Mouse (Mus musculus) liver, postnatal 0 days (tissue): ENCODE measurements around the gene Il19. TPM values are rescaled to one million over a fixed set of nuclear protein-coding genes. Genes with fewer than 3 reads are reported as not detected.

Source experiments
- ATAC-seq: fragments of 200-750 bp; cut with Nextera tagmentation; 2 replicates; pipeline ENCODE4 v1.8.0; 2017; ENCODE audit warnings: mild to moderate bottlenecking, moderate library complexity
- DNase-seq: peaks from one replicate; pipeline ENCODE4 v3.0.0-alpha.2; 2016
- H3K27ac ChIP-seq: fragments of 300-500 bp; sonication (generic); 2 replicates; pipeline ENCODE4 v1.5.1; 2014; ENCODE audit warnings: antibody characterized with exemption, moderate library complexity, mild to moderate bottlenecking, low read depth
- H3K27me3 ChIP-seq: fragments of 300-500 bp; sonication (generic); 2 replicates; pipeline ENCODE4 v1.6.1; 2014; ENCODE audit warnings: low read length, control low read depth, mixed read lengths; ENCODE audit not compliant: insufficient read depth
- H3K36me3 ChIP-seq: fragments of 300-500 bp; sonication (generic); replicated peaks from 2 replicates; pipeline ENCODE4 v1.6.1; 2014; ENCODE audit warnings: mild to moderate bottlenecking, control low read depth, low read length, moderate library complexity, mixed read lengths; ENCODE audit not compliant: insufficient read depth
- H3K4me1 ChIP-seq: fragments of 300-500 bp; sonication (generic); 2 replicates; pipeline ENCODE4 v1.6.1; 2014; ENCODE audit warnings: antibody characterized with exemption, mild to moderate bottlenecking, control low read depth; ENCODE audit not compliant: insufficient read depth
- H3K4me2 ChIP-seq: fragments of 300-500 bp; sonication (generic); 2 replicates; pipeline ENCODE4 v1.6.1; 2014; ENCODE audit warnings: low read depth, mild to moderate bottlenecking, low read length, moderate library complexity, mixed read lengths
- H3K4me3 ChIP-seq: fragments of 300-500 bp; sonication (generic); 2 replicates; pipeline ENCODE4 v1.5.1; 2014; ENCODE audit warnings: low read depth, low read length
- H3K9ac ChIP-seq: fragments of 300-500 bp; sonication (generic); replicated peaks from 2 replicates; pipeline ENCODE4 v1.6.1; 2014; ENCODE audit warnings: mild to moderate bottlenecking, moderate library complexity
- H3K9me3 ChIP-seq: fragments of 300-500 bp; sonication (generic); 2 replicates; pipeline ENCODE4 v1.6.1; 2016; ENCODE audit warnings: mild to moderate bottlenecking, control low read depth, low read length, mixed read lengths
- CTCF ChIP-seq: sonication (generic); IDR thresholded peaks from 2 replicates; pipeline ENCODE4 v1.5.1; 2016; ENCODE audit warnings: antibody characterized with exemption, low read depth
- EP300 ChIP-seq: IDR thresholded peaks from 2 replicates; pipeline ENCODE4 v1.6.1; 2016; ENCODE audit warnings: antibody characterized with exemption, low read depth, mild to moderate bottlenecking
- WGBS: fragments of 180-500 bp; shearing (Covaris S2); extraction: QIAGEN DNeasy Blood & Tissue Kit; methylation state at CpG from one replicate; pipeline ENCODE4 v1.1.7; 2014; ENCODE audit not compliant: insufficient replicate concordance; 5-methylcytosine and 5-hydroxymethylcytosine counted together
- polyA plus RNA-seq: library from polyadenylated mRNA; unstranded; fragments of >200 nt; fragmentation: Nextera tagmentation; extraction: Ambion mirVana; gene quantifications from 2 replicates; pipeline ENCODE4 v1.2.1, GENCODE M21; 2015

Il19 gene
- polyA plus RNA-seq, 1 experiment from 2014 or later, result not detected

GRCm38 (mm10) chr1:130887354-130887753 lies 52.6 kb downstream of the Il19 start, which contains the start of gene Il24:
TSS of gene Il24 (minus strand) at chr1:130887454.
- TF ChIP-seq CTCF, result no peak
- no peak for TF ChIP-seq EP300
- ATAC-seq, result no peak
- no peaks in the 10 kb centered on the region for H3K27me3 ChIP-seq

GRCm38 (mm10) chr1:130883146-130883545 lies 56.8 kb downstream of the Il19 start:
- 77% methylated on average over 4 of the region's 4 CpGs for WGBS
- no peak overlapping the region for H3K4me3 ChIP-seq
- TF ChIP-seq EP300 (no peak), CTCF (no peak)
- DNase-seq (no peak), ATAC-seq (no peak)
- H3K4me1 ChIP-seq, result no peaks in the 10 kb centered on the region
- no peak overlapping the region for H3K27ac ChIP-seq
- no peaks in the 10 kb centered on the region for H3K36me3 ChIP-seq
- no peaks in the 10 kb centered on the region for H3K9me3 ChIP-seq
- H3K9ac ChIP-seq, result no peak overlapping the region
- peaks cover 21% of the 10 kb centered on the region for H3K27me3 ChIP-seq
- no peak overlapping the region for H3K4me2 ChIP-seq

More at GRCm38 (mm10) chr1:130887354-130887753, 52.6 kb downstream of the Il19 start, which contains the start of gene Il24:
- Histone ChIP-seq H3K9ac (no peak within 1 kb of the TSS), H3K4me3 (no peak within 1 kb of the TSS), H3K36me3 (no peaks in the 10 kb centered on the region), H3K4me1 (no peaks in the 10 kb centered on the region), H3K4me2 (no peak within 1 kb of the TSS), H3K9me3 (no peaks in the 10 kb centered on the region), H3K27ac (no peak within 1 kb of the TSS)
- no peak for DNase-seq

Other genes starting within 250 kb of the Il19 start
- 0.07 TPM in 1 of 2 replicates, not detected in the other for gene Gm29427, start 224.3 kb downstream of the Il19 start, polyA plus RNA-seq
- 17.3 and 20.3 TPM in 2 replicates for gene Yod1, start 222.8 kb downstream of the Il19 start, polyA plus RNA-seq
- 2.0 and 2.6 TPM in 2 replicates for gene Pfkfb2, start 210.9 kb downstream of the Il19 start, polyA plus RNA-seq
- 1.1 and 1.4 TPM in 2 replicates for gene AA986860, start 208.1 kb downstream of the Il19 start, polyA plus RNA-seq
- not detected in 2 replicates for gene Fcamr, start 139.2 kb downstream of the Il19 start, polyA plus RNA-seq
- 1.2 TPM in 2 replicates for gene Pigr, start 113.4 kb downstream of the Il19 start, polyA plus RNA-seq
- 1.00 and 1.1 TPM in 2 replicates for gene Fcmr, start 74.4 kb downstream of the Il19 start, polyA plus RNA-seq
- not detected in 2 replicates for gene Il24, start 52.7 kb downstream of the Il19 start, polyA plus RNA-seq
- gene Il20, start 28.7 kb downstream of the Il19 start, polyA plus RNA-seq, result not detected in 2 replicates
- gene Il10, start 79.7 kb upstream of the Il19 start, polyA plus RNA-seq, result 0.19 TPM in 1 of 2 replicates, not detected in the other
- 18.3 and 19.6 TPM in 2 replicates for gene Mapkapk2, start 157.7 kb upstream of the Il19 start, polyA plus RNA-seq
- gene Dyrk3, start 198.2 kb upstream of the Il19 start, polyA plus RNA-seq, result 9.5 and 10.3 TPM in 2 replicates
- gene Eif2d, start 213.1 kb upstream of the Il19 start, polyA plus RNA-seq, result 18.2 and 19.0 TPM in 2 replicates